Mouse (Mus musculus) cerebellum, adult 2 months (tissue): ENCODE results near the gene Samd14.

Source experiments
- CTCF ChIP-seq: fragments of 200-500 bp; IDR thresholded peaks from 2 replicates; pipeline ENCODE4 v1.5.1; 2011; ENCODE audit warnings: low read depth, mild to moderate bottlenecking, control low read depth, low read length, moderate library complexity, borderline replicate concordance; ENCODE audit not compliant: insufficient read depth
- POLR2A ChIP-seq: fragments of 200-500 bp; IDR thresholded peaks from 2 replicates; pipeline ENCODE4 v1.6.1; 2011; ENCODE audit warnings: low read length, control low read depth, borderline replicate concordance; ENCODE audit not compliant: insufficient read depth

DNA sequence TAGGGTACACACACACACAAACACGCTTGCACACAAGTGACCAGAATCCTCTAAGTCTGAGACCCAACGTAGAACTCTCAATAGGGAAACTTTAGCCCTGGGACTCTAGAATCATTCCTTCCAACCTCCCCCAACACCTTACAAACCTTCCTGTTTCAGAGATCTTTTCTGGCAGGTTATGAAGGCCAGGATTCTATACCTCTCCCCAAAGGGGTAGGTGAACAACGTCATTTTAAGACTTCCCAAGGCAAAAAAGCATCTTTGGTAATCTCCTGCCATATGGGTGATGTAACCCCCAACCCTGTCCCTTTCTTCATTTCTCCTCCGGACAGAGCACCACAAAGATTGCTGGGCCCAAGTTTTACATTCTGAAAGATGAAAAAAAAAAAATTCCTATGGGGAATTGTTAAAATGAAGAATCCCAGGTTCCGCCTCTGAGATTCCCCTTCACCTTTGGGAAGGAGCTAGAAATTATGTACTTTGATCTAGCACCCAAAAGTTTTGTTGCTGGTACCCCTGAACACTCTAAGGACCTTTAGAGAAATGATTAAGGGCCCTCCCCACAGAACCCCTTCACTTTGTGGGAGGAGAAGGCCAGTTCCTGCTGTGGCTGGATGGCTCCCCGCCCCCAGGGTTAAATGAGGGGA, 19.5 kb upstream of the Samd14 start:
- TF ChIP-seq CTCF = no peak
- TF ChIP-seq POLR2A = no peak
